Mouse (Mus musculus): ENCODE measurements around the gene Aldh2.
A peak's percentile ranks its signal among the peaks of the same experiment; 100 is the strongest.
"Not testable (repeated sequence)": the region's sequence is repeated elsewhere in the genome, so short reads cannot be mapped to it uniquely, and the experiment has no call there.

Aldh2 gene

GRCm38 (mm10) chr5:121593451-121594401 lies at the start of gene Aldh2:
TSS of gene Aldh2 (minus strand) at chr5:121593824.
- peak; percentile 68 for DNase-seq (ENCODE audit: low spot score)

- DNase-seq (ENCODE audit: low spot score): no peak
Observed at GRCm38 (mm10) chr5:121639601-121640000, 46.0 kb upstream of the Aldh2 start.

DNA sequence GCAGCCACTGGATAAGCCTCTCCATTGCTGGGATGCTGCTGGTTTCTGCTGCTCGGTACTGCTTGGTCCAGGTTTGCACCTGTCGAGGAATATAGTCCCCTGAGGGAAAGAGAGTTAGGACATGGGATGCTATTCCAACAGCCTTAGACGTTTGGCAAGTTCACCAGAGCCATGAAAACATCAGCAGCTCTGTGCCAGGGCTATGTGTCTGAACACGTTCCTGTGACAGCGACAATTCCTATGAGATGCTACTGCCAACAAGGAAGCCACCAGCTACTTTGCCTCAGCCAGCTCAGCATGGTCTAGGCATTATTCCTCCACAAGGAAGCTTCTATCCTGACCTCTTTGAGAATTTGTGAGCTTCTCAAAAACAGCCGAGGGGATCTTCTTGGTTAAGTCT lies 43.7 kb upstream of the Aldh2 start:
- DNase-seq (ENCODE audit: low spot score): no peak

DNA sequence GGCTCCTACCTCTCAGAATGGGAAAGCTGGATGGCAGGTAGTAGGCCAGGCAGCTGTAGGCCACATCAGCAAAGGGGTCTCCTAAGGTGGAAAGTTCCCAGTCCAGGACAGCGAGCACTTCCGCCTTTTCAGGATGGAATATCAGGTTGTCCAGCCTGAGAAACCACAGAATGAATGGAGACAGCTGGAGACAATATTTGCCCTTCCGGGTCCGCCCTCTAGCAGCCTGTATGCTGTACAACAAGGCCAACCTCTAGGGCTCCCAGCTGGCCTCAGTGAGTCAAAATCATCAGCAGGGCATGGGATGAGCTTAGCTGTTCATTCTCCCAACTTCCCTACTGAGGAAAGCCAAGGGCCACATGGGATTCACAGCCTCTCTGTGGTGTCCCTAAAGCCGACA lies 41.0 kb upstream of the Aldh2 start:
- no peak for DNase-seq (ENCODE audit: low spot score)

- no peak for DNase-seq (ENCODE audit: low spot score)
Observed at GRCm38 (mm10) chr5:121632804-121633203, 39.2 kb upstream of the Aldh2 start.

DNA sequence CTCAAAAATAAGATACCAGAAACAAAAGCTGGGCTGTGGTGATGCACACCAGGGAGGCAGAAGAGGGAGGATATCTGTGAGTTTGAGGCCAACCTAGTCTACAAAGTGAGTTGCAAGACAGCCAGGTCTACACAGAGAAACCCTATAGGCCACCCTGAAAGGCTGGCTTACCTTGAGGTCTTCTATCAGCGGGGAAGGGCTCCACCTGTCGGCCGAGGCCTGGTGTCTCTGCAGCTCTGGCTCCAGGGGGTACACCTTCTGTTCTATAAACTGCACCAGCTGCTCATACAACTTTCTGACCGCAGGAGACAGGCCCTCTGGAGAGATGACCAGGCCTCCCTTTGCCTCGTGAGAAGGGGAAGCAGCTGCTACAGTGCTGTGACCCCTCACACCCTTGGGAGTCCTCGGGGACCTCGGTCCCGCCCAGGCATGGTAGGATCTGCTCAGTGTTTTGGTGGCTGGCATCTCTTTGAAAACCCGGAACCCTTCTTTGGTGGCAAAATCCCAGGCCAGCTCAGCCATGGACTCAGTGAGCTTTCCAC lies 37.6 kb upstream of the Aldh2 start:
- not testable (repeated sequence) for DNase-seq (ENCODE audit: low spot score)

DNA sequence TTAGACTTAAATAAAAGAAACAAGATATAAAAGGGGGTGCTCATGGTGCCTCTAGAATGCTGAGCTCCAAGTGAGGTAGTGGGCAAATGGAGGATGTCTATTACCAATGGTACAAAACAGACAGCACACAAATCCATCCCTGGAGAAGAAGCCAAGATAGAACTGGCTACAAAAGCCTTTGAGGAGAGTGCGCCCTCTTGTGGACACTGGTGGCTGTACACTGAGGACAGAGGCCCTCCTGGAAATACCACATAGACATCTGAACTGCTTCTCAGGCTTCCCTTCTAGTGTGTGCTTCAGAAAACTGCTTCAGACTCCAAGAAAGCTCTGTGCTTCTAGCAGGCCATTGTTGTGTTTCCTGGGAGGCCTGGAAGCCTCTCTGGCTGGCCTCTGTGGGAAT lies 34.2 kb upstream of the Aldh2 start:
- peak; percentile 67 for DNase-seq (ENCODE audit: low spot score)

GRCm38 (mm10) chr5:121623241-121623640 lies 29.6 kb upstream of the Aldh2 start:
- no peak for DNase-seq (ENCODE audit: low spot score)

- DNase-seq (ENCODE audit: low spot score): no peak
Observed at GRCm38 (mm10) chr5:121621102-121621501, 27.5 kb upstream of the Aldh2 start.

- peak; percentile 78 for DNase-seq (ENCODE audit: low spot score)
Observed at GRCm38 (mm10) chr5:121618592-121619513, 25.2 kb upstream of the Aldh2 start, which contains the start of gene Acad12. TSS of gene Acad12 (minus strand) at chr5:121618938.

- not testable (repeated sequence) for DNase-seq (ENCODE audit: low spot score)
Observed at GRCm38 (mm10) chr5:121614921-121615320, 21.3 kb upstream of the Aldh2 start.

- DNase-seq (ENCODE audit: low spot score): no peak
Observed at GRCm38 (mm10) chr5:121612036-121612435, 18.4 kb upstream of the Aldh2 start.

DNA sequence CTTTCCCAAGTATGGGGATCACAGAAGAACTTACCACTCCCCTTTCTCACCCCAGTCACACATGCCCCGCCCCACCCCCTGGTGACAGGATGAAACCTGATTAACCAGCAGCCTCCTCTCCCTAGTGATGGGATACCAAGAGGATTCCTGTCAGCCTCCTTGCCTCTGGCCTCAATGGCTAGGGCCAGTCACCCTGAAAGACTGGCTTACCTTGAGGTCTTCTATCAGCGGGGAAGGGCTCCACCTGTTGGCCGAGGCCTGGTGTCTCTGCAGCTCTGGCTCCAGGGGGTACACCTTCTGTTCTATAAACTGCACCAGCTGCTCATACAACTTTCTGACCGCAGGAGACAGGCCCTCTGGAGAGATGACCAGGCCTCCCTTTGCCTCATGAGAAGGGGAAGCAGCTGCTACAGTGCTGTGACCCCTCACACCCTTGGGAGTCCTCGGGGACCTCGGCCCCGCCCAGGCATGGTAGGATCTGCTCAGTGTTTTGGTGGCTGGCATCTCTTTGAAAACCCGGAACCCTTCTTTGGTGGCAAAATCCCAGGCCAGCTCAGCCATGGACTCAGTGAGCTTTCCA lies 16.0 kb upstream of the Aldh2 start:
- not testable (repeated sequence) for DNase-seq (ENCODE audit: low spot score)

DNA sequence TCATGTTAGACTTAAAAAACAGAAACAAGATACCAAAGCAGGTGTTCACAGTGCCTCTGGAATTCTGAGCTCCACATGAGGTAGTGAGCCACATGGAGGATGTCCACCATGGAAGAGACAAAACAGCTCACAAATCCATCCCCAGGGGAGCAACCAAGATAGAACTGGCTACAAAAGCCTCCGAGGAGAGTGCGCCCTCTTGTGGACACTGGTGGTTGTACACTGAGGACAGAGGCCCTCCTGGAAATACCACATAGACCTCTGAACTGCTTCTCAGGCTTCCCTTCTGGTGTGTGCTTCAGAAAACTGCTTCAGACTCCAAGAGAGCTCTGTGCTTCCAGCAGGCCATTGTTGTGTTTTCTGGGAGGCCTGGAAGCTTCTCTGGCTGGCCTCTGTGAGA lies 12.5 kb upstream of the Aldh2 start:
- DNase-seq (ENCODE audit: low spot score): peak; percentile 74

- not testable (repeated sequence) for DNase-seq (ENCODE audit: low spot score)
Observed at GRCm38 (mm10) chr5:121603815-121604214, 10.2 kb upstream of the Aldh2 start.

DNA sequence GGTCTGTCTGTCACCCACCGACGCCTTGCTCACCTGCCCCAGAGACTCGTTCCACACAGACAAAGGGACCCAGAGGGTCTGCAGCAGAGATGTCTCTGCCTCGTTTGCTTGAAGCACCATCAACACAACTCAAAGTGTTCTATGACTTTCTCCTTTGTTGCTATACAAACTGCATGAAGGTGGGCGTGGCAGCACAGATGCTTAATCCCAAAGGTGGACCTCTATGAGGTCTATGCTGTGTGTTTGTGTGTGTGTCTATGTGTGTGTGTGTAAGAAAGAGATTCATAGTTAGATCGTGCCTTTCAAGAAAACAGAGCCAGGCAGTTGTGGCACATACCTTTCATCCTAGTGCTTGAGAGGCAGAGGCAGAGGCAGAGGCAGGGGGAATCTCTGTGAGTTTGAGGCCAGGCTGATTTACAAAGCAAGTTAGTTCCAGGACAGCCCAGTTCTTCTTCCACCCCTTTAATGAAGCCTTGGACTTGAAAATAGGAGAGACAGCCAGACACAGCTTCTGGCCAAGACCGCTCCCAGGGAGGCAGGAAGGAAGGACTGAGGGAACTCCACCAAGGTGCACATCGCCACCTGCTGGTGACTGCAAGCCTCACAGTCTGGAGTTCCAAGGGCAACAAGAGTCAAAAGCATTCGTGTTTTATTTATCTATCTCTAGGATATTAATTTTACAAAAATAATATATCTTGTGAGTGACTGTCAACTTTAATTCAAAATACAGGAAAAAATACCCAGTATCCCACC lies 8.1 kb upstream of the Aldh2 start:
- DNase-seq (ENCODE audit: low spot score): peak; percentile 70

GRCm38 (mm10) chr5:121598871-121599610 lies 5.4 kb upstream of the Aldh2 start:
- DNase-seq (ENCODE audit: low spot score): no peak

GRCm38 (mm10) chr5:121597991-121598537 lies 4.4 kb upstream of the Aldh2 start:
- DNase-seq (ENCODE audit: low spot score): no peak

DNA sequence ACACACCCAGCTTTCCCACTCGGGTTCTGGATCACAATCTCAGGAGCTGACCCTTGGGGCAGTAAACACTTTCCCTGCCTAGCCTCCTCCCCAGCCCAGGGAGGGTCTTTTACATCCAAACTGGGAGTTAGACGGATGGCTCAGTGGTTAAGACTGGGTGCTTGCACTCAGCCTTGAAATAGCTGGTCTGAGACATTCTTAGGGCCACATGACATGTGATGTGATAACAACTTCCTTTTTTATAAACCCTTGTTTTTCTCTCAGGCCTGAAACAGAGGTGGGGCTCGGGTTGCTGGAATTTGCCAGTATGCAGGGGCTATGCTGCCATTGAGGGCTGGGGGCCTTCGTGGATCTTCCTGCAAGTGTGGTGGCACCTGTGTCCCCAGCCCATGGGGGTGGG lies 3.7 kb upstream of the Aldh2 start:
- no peak for DNase-seq (ENCODE audit: low spot score)

GRCm38 (mm10) chr5:121596226-121596625 lies 2.6 kb upstream of the Aldh2 start:
- no peak for DNase-seq (ENCODE audit: low spot score)

All from spleen, adult 12 weeks (tissue).